Mouse (Mus musculus) splenic B cell, adult 2 months (primary cell): Measurements from ENCODE around the gene Rpl13a.
"Not testable (repeated sequence)": the region's sequence is repeated elsewhere in the genome, so short reads cannot be mapped to it uniquely, and the experiment has no call there.

ENCODE experiments used
- DNase-seq: peaks from one replicate; pipeline ENCODE4 v3.0.0-alpha.2; 2011; ENCODE audit warnings: low read depth, low spot score
- H3K27me3 ChIP-seq: 2 replicates; pipeline ENCODE4 v1.6.1; 2012; ENCODE audit warnings: mild to moderate bottlenecking, low read length, moderate library complexity, mixed read lengths; ENCODE audit not compliant: control insufficient read depth, poor library complexity, insufficient read depth, severe bottlenecking
- H3K36me3 ChIP-seq: 2 replicates; pipeline ENCODE4 v1.6.1; 2012; ENCODE audit warnings: mild to moderate bottlenecking, low read length, moderate library complexity, mixed read lengths; ENCODE audit not compliant: control insufficient read depth, poor library complexity, insufficient read depth, severe bottlenecking

Rpl13a gene

GRCm38 (mm10) chr7:45128624-45129246, at the start of gene Rpl13a:
Gene Rpl13a, minus strand, starts transcription at chr7:45128761.
- no peaks in the 10 kb centered on the region for H3K27me3 ChIP-seq
- peaks cover 15% of the 10 kb centered on the region for H3K36me3 ChIP-seq
- DNase-seq, result peak; percentile 100

GRCm38 (mm10) chr7:45176356-45176755, 47.8 kb upstream of the Rpl13a start:
- no peaks in the 10 kb centered on the region; the same call in 1 of the 2 replicates for H3K27me3 ChIP-seq
- no peaks in the 10 kb centered on the region for H3K36me3 ChIP-seq
- DNase-seq, result no peak

GRCm38 (mm10) chr7:45175929-45176328, 47.4 kb upstream of the Rpl13a start:
- no peak for DNase-seq
- Histone ChIP-seq H3K36me3 (no peaks in the 10 kb centered on the region), H3K27me3 (no peaks in the 10 kb centered on the region; the same call in 1 of the 2 replicates)

GRCm38 (mm10) chr7:45175398-45175797, 46.8 kb upstream of the Rpl13a start:
- no peak for DNase-seq
- Histone ChIP-seq H3K36me3 (no peaks in the 10 kb centered on the region), H3K27me3 (no peaks in the 10 kb centered on the region; the same call in 1 of the 2 replicates)

GRCm38 (mm10) chr7:45174567-45175280, 46.2 kb upstream of the Rpl13a start:
- Histone ChIP-seq H3K27me3 (no peaks in the 10 kb centered on the region; the same call in 1 of the 2 replicates), H3K36me3 (no peaks in the 10 kb centered on the region)
- DNase-seq, result no peak

- peak; percentile 75 for DNase-seq
- H3K27me3 ChIP-seq, H3K36me3 ChIP-seq: not testable (repeated sequence)
Observed at GRCm38 (mm10) chr7:45173772-45174171, 45.2 kb upstream of the Rpl13a start.

- Histone ChIP-seq H3K27me3 (no peaks in the 10 kb centered on the region; the same call in 1 of the 2 replicates), H3K36me3 (no peaks in the 10 kb centered on the region)
- DNase-seq, result peak; percentile 62
Observed at GRCm38 (mm10) chr7:45172974-45173373, 44.4 kb upstream of the Rpl13a start.

- peak; percentile 47 for DNase-seq
- no peaks in the 10 kb centered on the region for H3K27me3 ChIP-seq
Observed at GRCm38 (mm10) chr7:45169495-45169894, 40.9 kb upstream of the Rpl13a start.

GRCm38 (mm10) chr7:45168656-45169055, 40.1 kb upstream of the Rpl13a start:
- Histone ChIP-seq H3K36me3 (no peaks in the 10 kb centered on the region), H3K27me3 (no peaks in the 10 kb centered on the region)
- no peak for DNase-seq

More at GRCm38 (mm10) chr7:45169495-45169894, 40.9 kb upstream of the Rpl13a start:
- H3K36me3 ChIP-seq, result no peaks in the 10 kb centered on the region

- Histone ChIP-seq H3K27me3 (no peaks in the 10 kb centered on the region), H3K36me3 (no peaks in the 10 kb centered on the region)
- no peak for DNase-seq
Observed at GRCm38 (mm10) chr7:45167761-45168445, 39.3 kb upstream of the Rpl13a start.

GRCm38 (mm10) chr7:45166950-45167401, 38.4 kb upstream of the Rpl13a start:
- DNase-seq, result no peak
- no peaks in the 10 kb centered on the region for H3K27me3 ChIP-seq
- no peaks in the 10 kb centered on the region for H3K36me3 ChIP-seq

- no peak for DNase-seq
- no peaks in the 10 kb centered on the region for H3K36me3 ChIP-seq
- H3K27me3 ChIP-seq, result no peaks in the 10 kb centered on the region
Observed at GRCm38 (mm10) chr7:45165701-45166100, 37.1 kb upstream of the Rpl13a start.

- no peak for DNase-seq
- H3K27me3 ChIP-seq, result no peaks in the 10 kb centered on the region
- H3K36me3 ChIP-seq, result no peaks in the 10 kb centered on the region; the same call in 1 of the 2 replicates
Observed at GRCm38 (mm10) chr7:45164833-45165232, 36.3 kb upstream of the Rpl13a start.

GRCm38 (mm10) chr7:45163735-45164490, 35.4 kb upstream of the Rpl13a start, which contains the start of gene Slc17a7:
Gene Slc17a7, plus strand, starts transcription at chr7:45163949.
- no peaks in the 10 kb centered on the region; the same call in 1 of the 2 replicates for H3K36me3 ChIP-seq
- peak; percentile 49 for DNase-seq

More at GRCm38 (mm10) chr7:45163735-45164490, 35.4 kb upstream of the Rpl13a start, which contains the start of gene Slc17a7:
- H3K27me3 ChIP-seq, result no peaks in the 10 kb centered on the region
